Mouse (Mus musculus) mouse trophoblast stem cell (cell line): ENCODE data around the gene Uvrag.

Experiments
- in situ Hi-C, 2 experiments: fragments of 300-500 bp; cut with MseI, MboI; formaldehyde crosslinking; loops; 2 replicates in 1 of 2; 3 replicates in 1 of 2; pipeline ENCODE4 v1.15.1; 2025

Uvrag gene

DNA sequence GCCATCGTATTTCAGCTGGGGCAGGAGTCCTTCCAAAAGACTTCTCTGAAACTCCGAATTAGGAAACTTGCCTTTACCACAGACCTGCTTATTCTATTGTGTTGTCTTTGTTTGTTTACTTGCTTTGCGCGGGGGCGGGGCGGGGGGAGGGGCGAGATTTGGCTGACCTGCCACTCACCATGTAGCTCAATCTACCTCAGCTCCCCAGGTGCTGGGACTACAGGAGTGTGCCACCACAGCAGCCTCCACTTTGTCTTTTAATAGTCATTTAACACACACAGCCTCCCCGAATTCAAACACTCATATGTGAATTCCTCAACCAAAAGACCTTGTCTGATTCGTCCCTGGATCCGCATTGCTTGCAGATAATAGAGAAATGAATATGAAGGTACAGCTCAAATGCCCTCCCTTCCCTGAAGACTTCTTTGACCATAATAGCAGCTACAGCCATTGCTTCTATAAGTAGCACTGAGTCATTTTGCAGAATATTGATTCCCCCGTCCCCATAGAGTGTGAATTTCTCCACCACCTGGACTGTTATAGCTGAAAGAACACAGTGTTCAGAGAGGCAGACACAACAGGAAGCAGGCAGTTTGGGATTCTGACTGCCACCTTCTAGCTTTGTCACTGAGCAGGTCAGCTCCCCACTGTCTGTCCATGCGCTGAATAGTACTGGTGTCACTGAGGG is 1.1 kb upstream of the Uvrag start:
- in situ Hi-C loops = no loop called here

DNA sequence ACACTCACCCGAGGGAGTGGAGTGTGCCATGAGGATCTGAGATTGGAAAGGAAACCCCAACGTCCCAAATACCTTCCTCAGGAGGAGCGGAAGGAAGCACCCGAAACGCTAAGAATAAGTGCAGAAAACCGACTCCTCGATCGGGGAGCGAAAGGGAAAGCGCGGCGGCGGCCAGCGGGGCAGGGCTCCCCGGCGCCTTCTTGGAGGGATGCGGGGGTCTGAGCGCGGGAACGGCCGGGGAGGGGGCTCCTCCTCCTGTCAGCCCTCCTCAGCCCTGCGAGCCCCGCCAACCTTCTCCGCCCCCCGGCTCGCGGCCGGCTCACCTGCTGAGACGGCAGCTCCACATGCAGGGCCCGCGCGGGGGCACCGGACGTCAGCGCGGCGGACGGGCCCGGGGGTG is 430 bp downstream of the Uvrag start:
- in situ Hi-C loops = no loop called here

DNA sequence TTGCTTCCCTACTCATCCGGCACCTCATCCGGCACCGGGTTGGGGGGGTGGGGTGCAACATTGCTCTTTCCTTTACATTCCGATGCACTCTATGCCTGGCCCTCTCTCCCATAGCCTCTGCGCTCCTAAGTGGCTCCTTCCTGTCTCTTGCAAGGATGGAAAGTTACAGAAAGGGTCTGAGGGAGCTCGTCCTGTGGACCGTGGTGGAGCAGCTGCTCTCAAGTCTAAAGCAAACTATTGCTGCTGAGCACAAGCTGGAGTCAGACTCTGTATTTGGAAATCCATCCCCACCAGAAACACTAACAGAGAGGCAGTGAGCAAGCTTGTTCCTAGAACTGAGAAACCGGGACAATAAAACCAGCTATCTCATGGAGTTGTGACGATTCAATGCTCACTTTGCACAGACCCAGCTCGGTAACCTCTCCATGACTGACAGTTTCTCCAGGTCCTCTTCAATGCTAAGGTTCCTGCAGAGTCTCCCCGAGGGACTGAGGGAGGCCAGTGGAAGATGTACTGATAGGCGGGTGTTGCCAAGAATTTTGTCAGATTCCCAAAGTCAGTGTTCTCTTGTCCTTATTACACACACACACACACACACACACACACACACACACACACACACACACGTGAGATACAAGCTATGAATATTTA is 975 bp downstream of the Uvrag start:
- in situ Hi-C loops = no loop called here

DNA sequence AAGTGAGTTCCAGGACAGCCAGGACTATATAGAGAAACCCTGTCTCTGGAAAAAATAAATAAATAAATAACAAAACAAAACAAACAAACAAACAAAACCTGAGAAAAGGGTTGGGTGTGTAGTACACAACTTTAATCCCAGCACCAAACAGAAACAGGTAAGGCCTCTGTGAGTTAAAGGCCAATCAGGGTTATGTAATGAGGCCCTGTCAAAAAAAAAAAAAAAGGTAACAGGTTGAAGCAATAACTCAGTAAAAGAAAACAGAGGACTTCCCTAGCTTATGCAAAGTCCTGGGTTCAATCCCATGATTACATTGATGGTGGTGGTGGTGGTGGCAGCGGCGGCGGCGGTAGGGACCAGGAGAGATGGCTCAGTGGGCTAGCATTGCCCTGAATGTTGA is 3.4 kb downstream of the Uvrag start:
- in situ Hi-C loops = no loop called here

DNA sequence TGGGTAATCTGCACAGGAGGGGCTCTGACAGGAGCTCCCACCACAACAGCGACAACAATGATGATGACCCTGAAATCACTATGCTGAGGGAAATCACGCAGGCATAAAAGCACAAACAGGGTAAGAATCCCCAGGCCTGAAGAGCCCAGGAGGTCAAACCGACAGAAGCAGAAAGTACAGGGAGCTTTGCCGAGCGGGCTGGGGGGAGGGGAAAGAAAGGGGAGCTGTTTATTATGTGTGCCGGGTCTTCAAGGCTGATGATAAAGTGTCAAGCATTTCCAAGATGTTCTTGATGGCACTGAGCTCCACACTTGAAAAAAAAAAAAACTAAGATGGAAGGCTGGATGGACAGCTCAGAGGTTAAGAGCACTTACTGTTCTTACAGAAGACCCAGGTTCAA is 4.2 kb downstream of the Uvrag start:
- in situ Hi-C loops = no loop called here

DNA sequence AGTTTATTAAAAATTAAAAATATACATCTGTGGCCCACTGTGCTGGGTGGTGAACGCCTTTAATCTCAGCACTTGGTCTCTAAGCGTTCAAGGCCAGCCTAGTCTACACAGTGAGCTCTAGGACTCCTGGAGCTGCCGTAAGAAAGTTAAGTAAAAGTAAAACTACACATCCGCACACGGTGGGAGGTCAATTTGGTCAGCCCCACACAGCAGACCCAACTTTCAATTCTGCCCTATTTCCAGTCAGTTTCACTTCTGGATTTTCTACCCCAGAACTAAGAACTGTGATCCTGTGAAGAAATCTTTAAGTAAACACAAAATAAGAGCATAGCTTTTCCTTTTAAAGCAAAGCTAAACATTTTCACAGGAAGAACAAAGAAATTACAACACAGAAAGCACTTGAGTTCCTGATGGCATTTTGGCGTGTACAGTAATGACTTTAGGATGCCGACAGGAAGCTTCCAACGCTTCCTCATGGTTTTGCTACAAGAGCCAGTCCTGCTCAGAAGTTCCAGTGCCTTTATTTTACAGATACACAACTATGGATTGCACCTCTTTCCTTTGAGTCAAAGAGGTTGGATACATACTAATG is 7.0 kb downstream of the Uvrag start:
- in situ Hi-C loops = no loop called here

DNA sequence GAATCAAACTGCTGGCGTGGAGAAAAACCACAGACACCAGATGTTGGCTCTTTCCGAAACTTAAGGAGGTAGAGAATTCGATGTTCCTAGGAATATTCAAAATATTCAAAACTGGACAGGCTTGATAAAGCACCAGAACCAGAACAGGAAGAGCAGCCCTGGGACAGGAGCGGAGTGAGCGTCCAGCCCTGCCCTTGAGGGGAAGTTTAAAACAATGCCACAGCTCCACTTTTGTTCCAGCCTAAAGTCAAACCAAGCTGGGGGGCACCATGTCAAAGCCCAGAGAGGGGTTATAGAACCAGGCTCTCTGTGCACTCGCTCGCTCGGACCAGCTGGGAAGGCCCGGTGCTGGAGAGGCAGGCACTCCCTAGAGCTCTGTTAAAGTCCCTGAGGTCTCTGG is 8.3 kb downstream of the Uvrag start:
- in situ Hi-C loops = no loop called here

DNA sequence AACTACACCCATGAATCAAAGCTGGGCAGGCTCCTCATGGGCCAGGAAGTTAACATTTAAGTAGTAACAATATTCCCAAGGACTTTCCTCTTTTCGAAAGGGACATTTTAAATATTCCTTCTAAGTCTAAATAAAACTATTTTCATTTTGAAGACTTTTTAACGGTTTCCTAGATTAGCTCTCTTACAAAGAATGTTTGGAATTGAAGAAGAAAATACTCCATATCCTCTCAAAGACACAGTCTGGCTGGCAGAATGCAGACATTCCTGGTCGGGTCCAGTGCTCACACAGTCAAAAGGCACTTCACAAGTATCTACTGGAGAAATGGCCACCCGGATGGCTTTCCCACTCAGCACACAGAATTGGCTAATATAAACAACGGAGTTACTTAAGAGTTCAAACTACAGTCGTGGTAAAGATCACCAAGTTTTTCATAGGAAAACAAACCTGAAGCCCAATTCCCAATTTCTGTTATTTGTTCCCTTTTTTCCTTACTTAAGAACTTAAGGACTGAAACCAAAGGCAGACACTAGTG is 9.1 kb downstream of the Uvrag start:
- in situ Hi-C loops = no loop called here

DNA sequence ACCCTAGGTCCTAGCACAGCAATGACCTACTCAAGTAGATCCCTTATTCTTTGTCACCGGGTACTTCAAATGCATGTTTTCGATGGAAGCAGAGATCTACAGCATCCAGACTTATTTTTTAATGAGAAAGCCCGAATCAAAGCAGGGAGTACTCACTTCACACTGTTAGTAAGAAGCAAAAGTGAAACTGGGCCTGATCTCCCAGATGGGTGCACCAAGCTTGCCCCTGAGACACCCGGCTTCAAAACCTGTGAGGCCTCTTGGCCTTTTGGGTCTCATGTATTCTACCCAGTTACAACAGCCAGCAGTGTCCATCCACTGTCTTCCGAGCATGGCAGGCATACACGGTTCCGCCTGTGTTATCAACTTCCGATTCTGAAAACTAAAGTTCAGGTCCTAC is 12.0 kb downstream of the Uvrag start:
- in situ Hi-C loops = no loop called here

DNA sequence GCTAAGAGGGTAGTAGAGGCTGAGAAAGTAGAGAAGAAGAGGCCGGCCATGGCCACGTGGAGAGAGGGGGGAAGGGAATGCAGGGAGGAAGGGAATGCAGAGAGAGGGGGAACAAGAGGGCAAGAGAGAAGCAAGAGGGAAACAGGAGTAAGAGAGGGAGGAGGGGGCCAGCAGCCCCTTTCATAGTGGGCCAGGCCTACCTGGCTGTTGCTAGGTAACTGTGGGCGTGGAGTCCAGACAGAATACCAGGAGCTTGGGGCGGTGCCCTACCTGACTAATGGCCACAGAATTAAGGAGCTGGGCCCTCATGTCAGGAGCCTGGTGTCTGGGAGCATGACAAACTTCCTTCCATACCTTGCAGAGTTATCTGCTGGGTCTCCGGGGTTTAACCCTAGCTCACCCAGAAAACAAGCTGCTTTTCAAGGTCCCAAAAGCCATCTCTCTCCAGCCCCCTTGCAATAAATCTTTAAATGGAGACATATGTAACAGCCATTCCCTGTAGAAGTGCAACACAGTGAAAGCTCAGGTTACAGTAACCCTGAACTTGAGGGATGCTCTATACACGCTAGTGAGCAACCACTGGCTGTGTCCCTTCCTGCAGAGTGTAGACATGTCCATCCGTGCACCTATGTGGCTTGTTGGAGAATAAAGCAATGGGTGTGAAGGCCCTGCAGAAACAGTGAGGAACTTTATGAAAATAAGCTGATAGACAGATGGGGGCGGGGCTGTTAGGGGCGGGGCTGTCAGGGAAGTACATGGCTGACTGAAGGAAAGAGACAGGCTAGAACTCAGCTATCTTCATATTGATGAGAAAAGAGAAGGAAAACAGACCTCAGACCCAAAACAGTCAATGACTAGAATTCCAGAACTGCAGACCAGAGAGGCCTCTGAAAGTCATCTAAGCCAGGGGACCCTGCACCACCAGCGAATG is 12.7 kb downstream of the Uvrag start:
- in situ Hi-C loops = no loop called here

DNA sequence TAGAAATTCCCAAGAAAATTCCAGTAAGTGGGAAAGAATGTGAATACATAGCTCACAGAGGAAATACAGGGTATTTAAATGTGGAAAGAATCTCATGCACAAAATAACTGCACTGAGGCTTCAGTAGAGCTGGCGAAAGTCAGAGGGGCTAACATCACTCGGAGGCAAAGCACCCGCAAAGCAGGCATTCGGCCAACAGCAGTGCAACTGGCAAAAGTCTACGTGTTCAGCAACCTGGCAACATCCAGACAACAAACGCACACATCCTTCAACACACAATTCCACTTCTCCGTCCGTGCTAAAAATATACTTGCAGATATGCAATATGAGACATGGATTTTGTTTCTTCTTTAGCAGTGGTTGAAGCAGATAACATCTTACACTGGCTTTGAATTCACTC is 14.9 kb downstream of the Uvrag start:
- in situ Hi-C loops = no loop called here

DNA sequence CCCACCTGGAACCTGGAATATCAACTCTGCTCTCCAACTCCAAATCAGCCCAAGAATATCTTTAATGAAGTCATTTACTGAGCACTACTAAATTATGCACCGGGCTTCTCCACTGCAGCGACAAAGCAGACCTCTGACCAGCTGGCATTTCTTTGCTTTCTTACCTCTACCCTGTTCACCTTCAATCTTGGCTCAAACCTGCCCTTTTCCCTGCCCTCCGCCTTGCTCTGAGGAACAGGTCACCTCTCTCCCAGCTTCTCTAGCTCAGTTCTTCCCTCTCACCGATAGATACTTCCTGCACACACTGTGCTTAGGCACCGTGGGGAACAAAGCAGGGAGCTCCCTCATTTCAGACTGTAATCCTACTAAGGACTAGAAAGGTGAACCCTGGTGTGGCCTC is 18.3 kb downstream of the Uvrag start:
- in situ Hi-C loops = no loop called here

DNA sequence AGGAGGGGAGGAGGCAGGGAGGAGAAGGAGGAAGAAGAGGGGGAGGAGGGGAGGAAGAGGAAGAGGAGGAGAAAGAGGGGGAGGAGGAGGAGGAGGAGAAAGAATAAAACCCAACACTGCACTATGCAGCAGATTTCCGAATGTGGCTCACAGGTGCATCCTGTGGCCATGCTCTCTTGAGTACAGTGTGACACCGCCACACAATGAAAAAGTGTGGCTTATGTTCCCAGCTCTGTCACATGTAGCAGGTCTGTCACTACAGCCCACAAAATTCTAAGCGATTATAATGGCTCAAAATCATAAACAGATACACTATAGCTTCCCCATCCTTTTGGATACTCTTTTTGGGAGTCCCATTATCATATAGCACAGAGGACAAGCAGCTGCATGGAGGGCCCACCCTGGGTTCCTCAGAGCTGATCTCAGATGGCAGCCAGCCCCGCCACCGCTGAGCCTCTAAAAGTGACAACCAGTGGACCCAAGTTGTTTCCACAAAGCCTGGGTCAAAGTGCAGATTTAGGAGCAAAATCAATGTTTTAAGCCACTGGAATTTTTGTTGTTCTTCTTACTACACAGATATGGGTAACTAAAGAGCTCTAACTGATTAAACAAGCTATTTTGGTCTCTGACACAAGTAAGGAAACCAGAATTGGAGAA is 19.9 kb downstream of the Uvrag start:
- in situ Hi-C loops = no loop called here

DNA sequence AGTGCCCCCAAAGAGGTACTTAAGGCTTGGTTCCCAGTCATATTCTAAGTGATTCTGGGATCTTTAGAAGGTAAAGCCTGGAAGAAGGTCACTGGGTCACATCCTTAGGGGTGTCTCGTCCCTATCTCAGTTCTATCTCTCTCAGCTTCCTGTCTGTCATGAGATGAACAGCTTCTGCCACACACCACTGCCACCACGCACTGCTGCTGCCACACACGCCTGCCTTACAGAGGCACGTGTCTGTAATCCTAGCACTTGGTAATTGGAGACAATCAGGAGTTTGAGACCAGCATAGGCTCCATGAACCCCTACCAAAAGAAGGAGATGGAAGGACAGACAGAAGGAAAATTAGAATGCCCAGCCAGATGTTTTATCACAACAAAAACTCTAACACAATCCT is 20.9 kb downstream of the Uvrag start:
- in situ Hi-C loops = no loop called here

DNA sequence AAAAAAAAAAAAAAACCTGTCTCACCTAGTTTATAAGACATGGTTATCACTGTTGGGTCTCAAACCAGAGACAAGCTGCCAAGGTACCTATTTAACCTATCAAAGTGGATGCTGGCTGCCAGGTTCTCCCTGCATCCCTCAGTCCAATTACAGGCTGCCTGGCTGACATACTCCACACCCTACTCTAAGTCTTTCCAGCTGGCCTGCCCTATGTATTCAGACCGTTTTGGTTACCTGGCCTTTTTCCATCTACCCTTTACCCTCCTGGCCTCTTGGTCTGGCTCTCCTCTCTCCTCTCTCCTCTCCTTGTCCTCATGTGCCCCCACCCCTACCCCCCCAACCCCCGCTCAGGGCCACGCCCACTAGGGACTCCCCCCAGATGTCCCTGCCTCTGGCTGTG is 24.2 kb downstream of the Uvrag start:
- in situ Hi-C loops = no loop called here

DNA sequence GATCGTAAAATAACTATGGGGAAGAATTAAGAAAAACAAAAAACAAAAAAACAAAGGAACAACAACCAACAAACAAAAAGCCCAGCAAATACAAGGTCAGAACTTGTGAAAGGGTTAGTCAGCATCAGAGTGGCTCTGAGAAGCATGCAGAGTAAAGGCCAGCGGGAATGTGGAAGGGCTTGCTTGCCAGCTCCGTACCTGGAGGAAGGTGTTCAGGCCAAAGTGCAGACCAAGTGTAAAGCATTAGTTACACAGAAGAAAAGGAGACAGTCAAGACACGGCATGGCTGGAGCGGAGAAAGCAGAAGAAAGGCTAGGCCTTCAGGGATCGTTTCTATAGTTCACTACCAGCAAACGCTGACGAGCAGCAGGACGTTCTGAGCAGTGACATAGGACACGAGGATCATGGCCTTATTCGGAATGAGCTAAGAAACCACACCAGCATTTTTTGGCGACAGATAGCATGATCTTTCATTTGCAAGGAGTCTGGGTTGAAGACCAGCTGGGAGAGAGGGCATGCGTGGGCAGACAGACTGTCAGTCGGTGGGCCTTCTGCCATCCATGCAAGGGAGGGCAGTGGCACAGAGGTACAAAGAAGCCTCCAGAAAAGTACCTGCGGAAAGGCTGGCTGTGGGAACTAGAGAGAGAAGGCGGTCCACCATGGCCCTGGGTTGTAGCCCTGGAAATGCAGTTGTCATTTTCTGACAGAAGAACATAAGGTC is 26.8 kb downstream of the Uvrag start:
- in situ Hi-C loops = loop anchor here in 1 of 2 experiments (5.0 kb wide), 1 partner anchor 33 kb away; no protein-coding TSS in a partner anchor

DNA sequence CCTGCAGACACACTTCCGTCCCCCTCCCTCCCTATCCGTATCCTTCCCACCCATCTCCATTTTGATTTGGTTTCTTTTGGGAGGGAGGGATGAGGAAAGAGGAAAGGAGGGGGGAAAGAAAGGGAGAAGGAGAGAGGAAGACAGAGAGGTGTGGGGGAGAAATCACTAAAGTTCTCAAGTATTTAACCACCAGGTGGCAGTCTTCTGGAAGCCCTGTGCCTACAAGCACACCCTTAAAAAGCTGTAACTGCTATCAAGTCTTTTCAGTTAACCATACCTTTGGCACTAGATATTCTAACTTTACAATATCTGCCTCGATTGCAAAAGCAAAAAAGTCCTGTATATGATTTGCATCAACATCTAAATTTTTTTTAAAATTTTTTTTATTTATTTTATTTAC is 33.4 kb downstream of the Uvrag start:
- in situ Hi-C loops = loop anchor here in 1 of 2 experiments (5.0 kb wide), 1 partner anchor 45 kb away; no protein-coding TSS in a partner anchor

DNA sequence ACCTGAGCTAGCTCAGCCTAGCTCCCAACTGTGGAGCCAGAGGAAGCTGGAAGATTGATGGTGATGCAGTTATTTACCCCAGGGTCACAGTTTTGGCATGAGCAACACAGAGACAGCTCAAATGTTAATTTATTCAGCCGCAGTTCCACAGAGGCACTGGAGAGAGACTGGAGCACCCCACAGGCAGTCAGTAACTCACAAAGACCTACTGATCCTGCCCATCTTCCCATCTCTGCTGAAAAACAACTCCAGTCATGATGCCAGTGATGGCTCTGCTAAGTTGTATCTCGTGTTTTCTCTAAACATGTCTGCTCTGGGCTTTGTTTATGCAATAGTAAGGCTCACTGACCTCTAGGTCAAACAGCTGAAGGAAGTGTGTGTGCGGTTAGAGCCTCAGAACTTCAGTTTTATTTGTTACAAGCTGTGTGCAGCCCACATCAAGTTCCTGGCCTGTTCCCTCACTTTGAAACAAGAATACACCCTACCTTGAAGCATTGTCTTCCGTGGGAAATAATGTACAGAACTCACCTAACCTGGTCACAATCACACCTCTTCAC is 34.1 kb downstream of the Uvrag start:
- in situ Hi-C loops = loop anchor here in 1 of 2 experiments (5.0 kb wide), 1 partner anchor 46 kb away; no protein-coding TSS in a partner anchor

DNA sequence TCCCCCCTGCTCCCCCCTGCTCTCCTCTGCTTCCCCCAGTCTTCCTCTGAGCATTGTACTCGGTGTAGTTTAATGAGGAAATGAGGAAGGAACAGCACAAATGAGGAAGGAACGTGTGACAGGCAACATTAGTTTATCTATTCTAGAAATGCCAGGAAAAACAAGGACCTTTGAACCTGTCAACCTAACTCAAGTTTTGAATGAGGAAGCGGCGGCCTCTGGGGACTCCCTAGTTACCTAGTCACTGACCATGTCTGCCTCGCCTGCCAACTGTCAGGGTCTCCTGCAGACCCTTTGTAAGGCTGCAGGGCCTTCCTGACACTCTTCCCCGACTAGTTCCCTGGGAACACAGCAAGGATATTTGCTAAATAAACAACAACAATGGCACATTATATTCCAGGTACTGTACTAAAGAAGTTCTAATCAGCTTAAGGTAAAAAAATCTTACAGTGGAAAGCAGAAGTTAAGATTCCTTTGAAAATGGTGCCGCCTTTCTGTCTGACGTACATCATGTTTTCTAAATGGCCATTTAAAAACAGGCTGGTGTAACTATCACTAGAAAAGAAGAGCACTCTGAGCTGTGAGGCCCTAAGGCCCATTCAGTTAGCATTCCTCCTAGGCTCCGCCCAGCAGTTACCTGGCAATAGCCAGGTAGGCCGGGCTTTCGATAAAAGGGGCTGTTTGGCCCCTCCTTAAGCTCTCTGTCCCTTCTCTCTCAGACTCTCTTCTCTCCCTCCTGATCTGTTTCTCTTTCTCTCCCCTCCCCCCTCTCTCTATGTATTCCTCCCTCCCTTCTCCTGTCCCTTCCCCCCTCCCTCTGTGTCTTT is 39.0 kb downstream of the Uvrag start:
- in situ Hi-C loops = no loop called here
